Mouse (Mus musculus) C2C12 (cell line): ENCODE data around the gene Il4. TPM values are rescaled to one million over a fixed set of nuclear protein-coding genes. Genes with fewer than 3 reads are reported as not detected.
A peak's percentile ranks its signal among the peaks of the same experiment; 100 is the strongest.
"Not testable (repeated sequence)": the region's sequence is repeated elsewhere in the genome, so short reads cannot be mapped to it uniquely, and the experiment has no call there.

Experiments
- H3K27me3 ChIP-seq: one replicate; pipeline ENCODE4 v1.6.1; 2011; ENCODE audit not compliant: control insufficient read depth, insufficient read depth, insufficient read length
- H3K36me3 ChIP-seq: one replicate; pipeline ENCODE4 v1.6.1; 2011; ENCODE audit not compliant: control insufficient read depth, insufficient read depth
- H3K4me3 ChIP-seq: one replicate; pipeline ENCODE4 v1.5.1; 2011; ENCODE audit warnings: mild to moderate bottlenecking, control low read depth; ENCODE audit not compliant: poor library complexity, insufficient read depth, severe bottlenecking
- H3K79me2 ChIP-seq: one replicate; pipeline ENCODE4 v1.6.1; 2011; ENCODE audit not compliant: control insufficient read depth, insufficient read depth
- H3K79me3 ChIP-seq: one replicate; pipeline ENCODE4 v1.6.1; 2011; ENCODE audit warnings: low read depth, control low read depth
- H3ac ChIP-seq: one replicate; pipeline ENCODE3; 2011; ENCODE audit warnings: low read depth; ENCODE audit not compliant: control insufficient read depth, insufficient read length
- CEBPB ChIP-seq: IDR thresholded peaks from one replicate; pipeline ENCODE4 v1.6.1; 2011; ENCODE audit warnings: low read depth, mild to moderate bottlenecking, control low read depth, moderate library complexity
- CTCF ChIP-seq: IDR thresholded peaks from one replicate; pipeline ENCODE4 v1.5.1; 2011; ENCODE audit not compliant: control insufficient read depth, insufficient read depth, insufficient read length
- FOSL1 ChIP-seq: IDR thresholded peaks from one replicate; pipeline ENCODE4 v1.8.0; 2011; ENCODE audit warnings: mild to moderate bottlenecking, low read length; ENCODE audit not compliant: poor library complexity, insufficient read depth, severe bottlenecking
- MAX ChIP-seq: IDR thresholded peaks from one replicate; pipeline ENCODE4 v1.6.1; 2011; ENCODE audit warnings: mild to moderate bottlenecking, control low read depth
- MYOD1 ChIP-seq: IDR thresholded peaks from one replicate; pipeline ENCODE4 v1.6.1; 2011; ENCODE audit warnings: low read depth; ENCODE audit not compliant: control insufficient read depth, insufficient read length
- MYOG ChIP-seq: IDR thresholded peaks from one replicate; pipeline ENCODE4 v1.6.1; 2011; ENCODE audit not compliant: control insufficient read depth, insufficient read length; ENCODE audit errors: extremely low read depth
- USF1 ChIP-seq: IDR thresholded peaks from one replicate; pipeline ENCODE4 v1.6.1; 2011; ENCODE audit warnings: low read depth, mild to moderate bottlenecking, control low read depth, moderate library complexity
- polyA plus RNA-seq: library from polyadenylated mRNA; unstranded; fragments of >200 nt; fragmentation: generic; extraction: Trizol; gene quantifications from one replicate; pipeline ENCODE4 v1.2.1, GENCODE M21; 2012; ENCODE audit warnings: missing spikeins

Gene Il4
- polyA plus RNA-seq, 1 experiment: not detected

DNA sequence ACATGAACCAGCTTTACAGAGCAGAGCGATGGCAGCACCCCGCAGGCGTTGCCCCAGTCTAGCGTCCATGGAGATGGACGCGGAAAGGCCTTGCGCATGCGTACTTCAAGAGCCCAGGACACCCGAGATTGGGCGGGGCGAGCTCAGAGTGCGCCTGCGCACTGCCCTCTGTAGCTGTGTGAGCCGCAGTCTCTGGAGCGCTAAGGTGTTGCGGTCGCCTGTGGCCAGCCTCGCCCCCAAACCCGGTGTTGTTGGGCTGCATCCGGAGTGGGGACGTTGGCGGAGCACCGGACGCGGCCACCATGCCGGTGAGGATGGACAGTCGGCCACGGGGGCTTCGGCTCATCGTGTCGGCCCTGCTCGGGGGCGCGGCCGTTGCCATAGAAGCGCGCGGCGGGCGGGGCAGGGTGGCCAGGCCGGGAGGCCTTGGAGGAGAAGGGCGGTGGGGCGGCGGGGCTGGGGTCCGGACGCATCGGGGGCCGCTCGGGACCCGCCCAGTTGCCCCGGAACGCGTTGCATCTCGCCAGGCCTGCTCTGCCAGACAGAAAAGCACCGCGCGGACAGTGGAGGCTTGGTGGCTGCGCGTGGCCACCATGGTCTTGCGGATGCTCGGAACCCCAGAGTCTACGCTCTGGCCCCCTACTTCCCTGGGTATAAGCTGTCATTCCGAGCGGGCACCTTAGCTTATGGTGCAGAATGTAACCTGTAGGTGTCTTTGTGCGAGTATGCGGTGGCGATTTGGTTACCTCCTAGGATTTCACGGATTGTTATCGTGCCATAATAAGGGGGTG lies 51.0 kb downstream of the Il4 start, which contains the start of gene Kif3a:
Gene Kif3a (plus strand): TSS at position 156 of the 791 bp plus-strand sequence.
- Histone ChIP-seq H3K27me3 (no peaks in the 10 kb centered on the region), H3ac (peak within 1 kb of the TSS; percentile 92), H3K4me3 (peak within 1 kb of the TSS; percentile 65), H3K79me2 (peaks cover 19% of the 10 kb centered on the region), H3K79me3 (peaks cover 8% of the 10 kb centered on the region), H3K36me3 (peaks cover 5% of the 10 kb centered on the region)
- TF ChIP-seq MAX (peak; percentile 19), MYOG (no peak)

DNA sequence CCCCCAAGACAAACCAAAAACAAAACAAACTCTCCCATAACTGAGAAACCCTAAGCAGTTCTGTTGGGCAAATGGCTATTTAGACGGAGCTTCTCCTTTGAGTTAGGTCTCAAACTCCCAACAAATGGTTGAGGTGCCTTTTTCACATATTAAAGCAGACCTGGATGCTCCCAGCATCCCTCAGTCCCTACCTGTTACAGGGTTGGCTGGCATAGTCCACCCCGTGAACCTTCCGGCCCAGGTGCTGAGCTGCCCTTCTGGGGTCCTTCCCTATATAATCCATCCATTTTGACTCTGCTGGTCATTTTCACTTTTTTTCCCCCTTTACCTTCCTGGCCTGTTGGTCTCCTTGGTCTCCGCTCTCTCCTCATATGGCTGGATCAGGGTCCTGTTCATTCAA lies 51.8 kb downstream of the Il4 start:
- Histone ChIP-seq H3K79me2 (peaks cover 19% of the 10 kb centered on the region), H3ac (no peak overlapping the region), H3K4me3 (no peak overlapping the region), H3K79me3 (peaks cover 8% of the 10 kb centered on the region), H3K36me3 (peaks cover 5% of the 10 kb centered on the region), H3K27me3 (no peaks in the 10 kb centered on the region)
- TF ChIP-seq MYOD1 (no peak), FOSL1 (no peak), MAX (no peak), CTCF (no peak), CEBPB (no peak), USF1 (no peak), MYOG (no peak)

DNA sequence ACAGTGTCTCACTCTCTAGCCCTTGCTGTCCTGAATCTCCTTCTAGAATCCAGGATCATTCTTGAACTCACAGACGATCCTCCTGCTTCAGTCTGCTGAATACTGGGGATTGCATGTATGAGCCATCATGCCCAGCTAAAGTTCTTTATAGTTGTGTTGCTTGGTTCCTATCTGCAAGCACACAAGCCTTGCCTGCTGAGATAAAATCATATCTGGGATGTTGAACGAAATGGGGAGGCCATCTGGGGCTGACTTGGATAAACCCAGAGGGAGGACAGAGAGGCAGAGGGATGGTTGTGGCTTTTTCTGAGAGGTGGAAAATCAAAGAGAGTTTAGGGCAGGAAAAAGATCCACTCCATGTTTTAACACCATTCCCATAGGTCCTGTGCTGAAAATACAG lies 56.5 kb downstream of the Il4 start:
- no peaks in the 10 kb centered on the region for H3K79me2 ChIP-seq
- no peaks in the 10 kb centered on the region for H3K27me3 ChIP-seq
- TF ChIP-seq CEBPB (no peak), MAX (no peak), USF1 (no peak), CTCF (no peak), MYOD1 (no peak), MYOG (no peak), FOSL1 (no peak)
- no peak overlapping the region for H3ac ChIP-seq
- no peaks in the 10 kb centered on the region for H3K79me3 ChIP-seq
- H3K4me3 ChIP-seq: no peak overlapping the region
- H3K36me3 ChIP-seq: no peaks in the 10 kb centered on the region

DNA sequence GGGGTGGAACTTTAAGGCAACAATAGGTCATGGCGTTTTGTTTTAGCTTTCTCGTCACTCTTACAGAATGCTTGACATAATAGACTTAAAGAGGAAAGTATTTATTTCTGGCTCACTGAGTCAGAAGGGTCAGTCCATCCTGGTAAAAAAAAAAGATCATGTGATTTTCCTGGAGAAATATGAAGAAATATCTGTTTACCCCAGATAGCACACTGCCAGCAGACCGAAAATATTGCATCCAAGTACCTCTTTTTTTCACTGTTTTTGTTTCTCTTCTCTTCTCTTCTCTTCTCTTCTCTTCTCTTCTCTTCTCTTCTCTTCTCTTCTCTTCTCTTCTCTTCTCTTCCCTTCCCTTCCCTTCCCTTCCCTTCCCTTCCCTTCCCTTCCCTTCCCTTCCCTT lies 58.5 kb downstream of the Il4 start:
- H3ac ChIP-seq, H3K36me3 ChIP-seq, H3K4me3 ChIP-seq, H3K79me3 ChIP-seq, H3K27me3 ChIP-seq, H3K79me2 ChIP-seq: not testable (repeated sequence)

DNA sequence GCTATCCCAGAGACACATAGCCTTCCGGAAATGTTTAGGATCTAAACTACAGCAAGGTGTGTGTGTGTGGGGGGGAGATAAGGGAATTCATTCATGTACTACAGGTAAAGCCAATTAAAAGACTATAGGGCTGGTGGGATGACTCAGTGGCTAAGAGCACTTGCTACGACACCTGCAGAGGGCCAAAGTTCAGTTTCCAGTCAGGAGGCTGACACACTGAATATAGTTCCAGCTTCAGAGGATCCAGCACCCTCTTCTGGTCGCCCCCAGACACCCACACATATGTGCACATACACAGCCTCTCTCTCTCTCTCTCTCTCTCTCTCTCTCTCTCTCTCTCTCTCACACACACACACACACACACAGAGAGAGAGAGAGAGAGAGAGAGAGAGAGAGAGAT lies 60.5 kb downstream of the Il4 start:
- not testable (repeated sequence) for H3ac ChIP-seq

DNA sequence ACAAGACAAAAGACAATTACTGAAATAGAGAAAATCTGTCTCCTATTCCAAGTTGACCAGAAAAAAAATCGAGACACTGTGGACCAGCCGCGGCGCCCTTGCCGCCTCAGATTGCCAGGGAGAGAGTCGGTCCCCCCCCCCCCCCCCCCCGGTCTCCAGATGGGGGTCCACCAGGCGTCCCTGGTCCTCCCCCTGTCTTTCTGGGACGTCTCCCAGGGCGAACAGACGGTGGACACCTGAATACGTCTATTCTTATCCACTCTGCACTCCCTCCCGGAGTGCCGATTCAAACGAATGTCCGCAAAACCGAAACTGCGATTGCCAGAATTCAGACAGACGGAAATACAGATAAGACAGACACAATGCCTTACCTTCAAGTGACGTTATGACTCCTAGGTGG lies 61.9 kb downstream of the Il4 start:
- H3K4me3 ChIP-seq, H3K27me3 ChIP-seq, H3K79me2 ChIP-seq, H3K36me3 ChIP-seq, H3K79me3 ChIP-seq, H3ac ChIP-seq: not testable (repeated sequence)

More for the DNA sequence above, 60.5 kb downstream of the Il4 start:
- not testable (repeated sequence) for H3K27me3 ChIP-seq, H3K79me2 ChIP-seq, H3K4me3 ChIP-seq, H3K36me3 ChIP-seq, H3K79me3 ChIP-seq

Other genes starting within 250 kb of the Il4 start
- not detected for gene Leap2, start 195.5 kb downstream of the Il4 start, polyA plus RNA-seq
- gene Uqcrq, start 187.8 kb downstream of the Il4 start, polyA plus RNA-seq: 664 TPM
- 0.70 TPM for gene Gdf9, start 187.6 kb downstream of the Il4 start, polyA plus RNA-seq
- gene Gm10447, start 161.6 kb downstream of the Il4 start, polyA plus RNA-seq: not detected
- gene Shroom1, start 161.5 kb downstream of the Il4 start, polyA plus RNA-seq: 0.82 TPM
- gene Gm9837, start 148.2 kb downstream of the Il4 start, polyA plus RNA-seq: not detected
- not detected for gene Gm9945, start 138.5 kb downstream of the Il4 start, polyA plus RNA-seq
- not detected for gene Sowaha, start 138.4 kb downstream of the Il4 start, polyA plus RNA-seq
- gene Sept8, start 99.4 kb downstream of the Il4 start, polyA plus RNA-seq: 32.7 TPM
- 7.9 TPM for gene Kif3a, start 51.3 kb downstream of the Il4 start, polyA plus RNA-seq
- gene Il13, start 16.0 kb upstream of the Il4 start, polyA plus RNA-seq: not detected
- 7.9 TPM for gene Rad50, start 88.7 kb upstream of the Il4 start, polyA plus RNA-seq
- gene Il5, start 102.1 kb upstream of the Il4 start, polyA plus RNA-seq: not detected
- 26.7 TPM for gene Irf1, start 151.3 kb upstream of the Il4 start, polyA plus RNA-seq
- 0.18 TPM for gene Gm17334, start 154.5 kb upstream of the Il4 start, polyA plus RNA-seq
- 0.49 TPM for gene Gm12216, start 240.6 kb upstream of the Il4 start, polyA plus RNA-seq